Mouse (Mus musculus): Measurements from ENCODE around the gene BC037034.

DNA sequence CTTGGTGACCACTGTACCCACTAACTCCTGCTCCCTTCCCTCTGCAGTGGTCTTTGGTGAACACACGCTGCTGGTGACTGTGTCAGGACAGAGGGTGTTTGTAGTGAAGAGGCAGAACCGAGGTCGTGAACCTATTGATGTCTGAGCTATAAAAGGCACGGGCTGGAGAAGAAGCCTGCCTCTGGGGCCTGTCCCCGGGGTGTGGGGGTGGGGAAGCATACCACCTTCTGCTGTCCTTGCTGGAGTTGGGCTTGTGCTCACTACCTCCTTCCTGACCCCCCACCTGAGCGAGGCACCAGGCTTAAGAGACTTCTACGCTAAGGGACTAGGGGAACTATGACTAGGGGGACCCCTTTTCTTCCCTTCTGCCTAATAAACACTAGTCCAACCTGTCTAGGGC, 4.8 kb downstream of the BC037034 start:
- TF ChIP-seq EP300 (optimal IDR thresholded peaks at IDR 0.05) (no peak), CTCF (IDR thresholded peaks at IDR 0.05; ENCODE audit: low read depth) (no peak)
